Mouse (Mus musculus) hindbrain, embryonic 14.5 days (tissue): ENCODE measurements at regions not wholly inside any gene's neighbourhood (a gene's known extent, or its start where the extent isn't known, plus 50 kb on each side); places are given as distances from the start of the nearest gene placed in this dataset.

Experiments used
- ATAC-seq: fragments of 200-750 bp; cut with Nextera tagmentation; 2 replicates; pipeline ENCODE4 v1.8.0; 2017; ENCODE audit warnings: moderate number of reproducible peaks, mild to moderate bottlenecking, moderate TSS enrichment, moderate library complexity; ENCODE audit not compliant: low FRiP score
- DNase-seq: peaks from one replicate; pipeline ENCODE4 v3.0.0-alpha.2; 2015; ENCODE audit warnings: low spot score
- H3K27ac ChIP-seq: fragments of 300-500 bp; sonication (generic); 2 replicates; pipeline ENCODE4 v1.5.1; 2014; ENCODE audit warnings: mild to moderate bottlenecking, moderate library complexity
- H3K27me3 ChIP-seq: fragments of 300-500 bp; sonication (generic); 2 replicates; pipeline ENCODE4 v1.6.1; 2014; ENCODE audit warnings: mild to moderate bottlenecking, low read length, mixed read lengths; ENCODE audit not compliant: control insufficient read depth, insufficient read depth
- H3K36me3 ChIP-seq: fragments of 300-500 bp; sonication (generic); replicated peaks from 2 replicates; pipeline ENCODE4 v1.6.1; 2014; ENCODE audit not compliant: control insufficient read depth, insufficient read depth
- H3K4me1 ChIP-seq: fragments of 300-500 bp; sonication (generic); replicated peaks from 2 replicates; pipeline ENCODE4 v1.6.1; 2014; ENCODE audit warnings: antibody characterized with exemption, low read length, mixed read lengths; ENCODE audit not compliant: control insufficient read depth, insufficient read depth
- H3K4me2 ChIP-seq: fragments of 300-500 bp; sonication (generic); replicated peaks from 2 replicates; pipeline ENCODE4 v1.6.1; 2014; ENCODE audit warnings: mild to moderate bottlenecking, moderate library complexity
- H3K4me3 ChIP-seq: fragments of 300-500 bp; sonication (generic); replicated peaks from 2 replicates; pipeline ENCODE4 v1.5.1; 2014; ENCODE audit warnings: mild to moderate bottlenecking, low read length
- H3K9ac ChIP-seq: fragments of 300-500 bp; sonication (generic); 2 replicates; pipeline ENCODE4 v1.6.1; 2014
- H3K9me3 ChIP-seq: fragments of 300-500 bp; sonication (generic); 2 replicates; pipeline ENCODE4 v1.6.1; 2016; ENCODE audit warnings: low read length; ENCODE audit not compliant: control insufficient read depth
- WGBS: fragments of 180-500 bp; shearing (Covaris S2); extraction: QIAGEN DNeasy Blood & Tissue Kit; methylation state at CpG from one replicate; pipeline ENCODE4 v1.1.7; 2014; 5-methylcytosine and 5-hydroxymethylcytosine counted together

- no peaks in the 10 kb centered on the region for H3K27me3 ChIP-seq
- no peak overlapping the region for H3K4me2 ChIP-seq
- ATAC-seq (no peak), DNase-seq (no peak)
- no peak overlapping the region for H3K9ac ChIP-seq
- H3K4me1 ChIP-seq: peaks cover 11% of the 10 kb centered on the region; the same call in 1 of the 2 replicates
- no peak overlapping the region for H3K27ac ChIP-seq
- no peaks in the 10 kb centered on the region for H3K9me3 ChIP-seq
- 88% methylated on average over 7 of the region's 7 CpGs for WGBS
- H3K4me3 ChIP-seq: no peak overlapping the region
- H3K36me3 ChIP-seq: no peaks in the 10 kb centered on the region
Observed at GRCm38 (mm10) chr12:118706626-118707025, 139.5 kb upstream of the Sp8 start.

- Histone ChIP-seq H3K4me3 (no peak overlapping the region), H3K4me2 (no peak overlapping the region), H3K27me3 (0 out of 2 replicates have a peak, but pooled peaks cover 4% of the 10 kb centered on the region), H3K27ac (no peak overlapping the region), H3K36me3 (no peaks in the 10 kb centered on the region), H3K4me1 (peaks cover 14% of the 10 kb centered on the region; the same call in 1 of the 2 replicates), H3K9me3 (no peaks in the 10 kb centered on the region), H3K9ac (no peak overlapping the region)
- ATAC-seq (no peak), DNase-seq (no peak)
- WGBS: 87% methylated on average over 2 of the region's 2 CpGs
Observed at GRCm38 (mm10) chr12:118704826-118705225, 141.3 kb upstream of the Sp8 start.

DNA sequence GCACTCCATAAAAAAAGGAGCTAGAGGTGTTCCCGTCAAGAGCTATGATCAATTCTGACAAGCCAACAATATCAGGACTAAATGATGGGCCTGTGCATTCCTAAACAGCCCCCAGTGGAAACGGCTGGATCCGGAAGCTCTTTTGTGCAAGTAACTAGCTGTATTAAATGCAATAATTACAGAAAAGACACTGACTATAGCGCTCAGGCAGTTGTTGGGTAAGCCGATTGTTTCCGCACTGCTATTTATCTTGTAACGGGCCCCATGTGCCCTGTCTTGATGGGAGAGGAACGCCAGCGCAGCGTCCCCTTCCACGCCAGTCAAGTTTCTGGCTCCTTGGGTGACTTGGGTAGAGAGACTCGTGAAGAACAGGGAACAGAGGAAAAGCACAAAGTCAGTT lies 142.4 kb upstream of the Sp8 start:
- Histone ChIP-seq H3K4me1 (peaks cover 14% of the 10 kb centered on the region; the same call in 1 of the 2 replicates), H3K27me3 (0 out of 2 replicates have a peak, but pooled peaks cover 4% of the 10 kb centered on the region), H3K4me3 (no peak overlapping the region), H3K27ac (no peak overlapping the region), H3K36me3 (no peaks in the 10 kb centered on the region), H3K4me2 (peak overlapping the region; percentile 33), H3K9ac (no peak overlapping the region), H3K9me3 (no peaks in the 10 kb centered on the region)
- DNase-seq: no peak
- no peak for ATAC-seq
- 29% methylated on average over 12 of the region's 12 CpGs for WGBS

- ATAC-seq (0 out of 2 replicates have a peak, but pooled peaks have one; percentile 37), DNase-seq (no peak)
- Histone ChIP-seq H3K4me3 (no peak overlapping the region), H3K4me2 (peak overlapping the region; percentile 33), H3K36me3 (no peaks in the 10 kb centered on the region), H3K27me3 (0 out of 2 replicates have a peak, but pooled peaks cover 4% of the 10 kb centered on the region), H3K4me1 (peaks cover 14% of the 10 kb centered on the region; the same call in 1 of the 2 replicates), H3K9ac (no peak overlapping the region), H3K27ac (no peak overlapping the region), H3K9me3 (peaks cover 2% of the 10 kb centered on the region; the same call in 1 of the 2 replicates)
- WGBS: 48% methylated on average over 11 of the region's 11 CpGs
Observed at GRCm38 (mm10) chr12:118703068-118703662, 143.0 kb upstream of the Sp8 start.

- Histone ChIP-seq H3K27ac (no peak overlapping the region), H3K27me3 (0 out of 2 replicates have a peak, but pooled peaks cover 4% of the 10 kb centered on the region), H3K36me3 (no peaks in the 10 kb centered on the region), H3K9me3 (peaks cover 5% of the 10 kb centered on the region; the same call in 1 of the 2 replicates), H3K9ac (no peak overlapping the region), H3K4me2 (no peak overlapping the region), H3K4me1 (peaks cover 14% of the 10 kb centered on the region; the same call in 1 of the 2 replicates), H3K4me3 (no peak overlapping the region)
- no peak for ATAC-seq
- DNase-seq: no peak
- 86% methylated on average over 2 of the region's 2 CpGs for WGBS
Observed at GRCm38 (mm10) chr12:118701838-118702237, 144.3 kb upstream of the Sp8 start.

DNA sequence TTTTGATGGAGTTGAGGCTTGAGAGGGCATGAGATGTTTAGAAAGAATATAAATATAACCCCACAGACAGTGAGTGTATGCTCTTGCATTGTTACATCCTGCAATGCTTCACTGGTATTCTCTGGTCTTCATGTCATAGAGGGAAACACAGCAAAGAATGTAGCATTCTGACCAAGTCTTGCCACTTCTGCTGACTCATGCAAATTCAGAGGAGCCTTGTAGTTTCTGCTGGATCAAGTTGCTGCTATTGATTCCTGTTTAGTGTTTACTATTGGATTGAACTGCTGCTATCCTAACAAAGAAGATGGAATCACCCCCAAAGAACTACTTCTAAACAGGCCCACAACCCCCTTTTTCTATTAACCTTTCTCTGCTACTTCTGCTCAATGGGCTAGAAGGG lies 148.0 kb upstream of the Sp8 start:
- no peak overlapping the region for H3K4me2 ChIP-seq
- ATAC-seq (no peak), DNase-seq (no peak)
- 0 out of 2 replicates have a peak, but pooled peaks cover 6% of the 10 kb centered on the region for H3K4me1 ChIP-seq
- H3K9me3 ChIP-seq: peaks cover 5% of the 10 kb centered on the region; the same call in 1 of the 2 replicates
- H3K4me3 ChIP-seq: no peak overlapping the region
- no peaks in the 10 kb centered on the region for H3K36me3 ChIP-seq
- no peak overlapping the region for H3K27ac ChIP-seq
- H3K9ac ChIP-seq: no peak overlapping the region
- H3K27me3 ChIP-seq: 0 out of 2 replicates have a peak, but pooled peaks cover 4% of the 10 kb centered on the region

DNA sequence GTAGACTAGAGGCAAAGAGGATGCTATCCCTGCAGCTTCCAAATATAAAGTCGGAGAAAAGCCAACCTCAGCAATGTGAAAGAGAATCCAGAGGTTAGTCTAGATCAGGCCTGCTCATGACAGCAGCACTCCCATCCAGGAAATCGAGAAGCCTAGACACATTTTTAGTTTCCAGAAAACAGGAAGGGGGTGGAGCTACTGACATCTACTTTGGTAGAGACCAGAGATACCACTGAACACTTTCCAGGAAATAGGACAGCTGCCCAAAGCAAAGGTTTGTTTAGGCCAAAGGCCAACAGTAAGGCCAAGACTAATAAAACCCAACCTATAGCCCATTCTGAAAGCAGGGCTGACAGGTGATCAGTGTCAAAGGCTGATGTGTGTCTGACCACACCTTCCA lies 151.4 kb upstream of the Sp8 start:
- Histone ChIP-seq H3K4me2 (no peak overlapping the region), H3K27ac (no peak overlapping the region), H3K4me3 (no peak overlapping the region), H3K9ac (no peak overlapping the region), H3K27me3 (no peaks in the 10 kb centered on the region), H3K9me3 (peaks cover 5% of the 10 kb centered on the region; the same call in 1 of the 2 replicates), H3K4me1 (no peaks in the 10 kb centered on the region), H3K36me3 (no peaks in the 10 kb centered on the region)
- DNase-seq: no peak
- no peak for ATAC-seq
- 83% methylated on average over 2 of the region's 2 CpGs for WGBS

- no peaks in the 10 kb centered on the region for H3K36me3 ChIP-seq
- no peak overlapping the region for H3K27ac ChIP-seq
- no peak overlapping the region for H3K4me2 ChIP-seq
- no peaks in the 10 kb centered on the region for H3K27me3 ChIP-seq
- H3K9me3 ChIP-seq: no peaks in the 10 kb centered on the region
- no peaks in the 10 kb centered on the region for H3K4me1 ChIP-seq
- no peak overlapping the region for H3K9ac ChIP-seq
- DNase-seq (no peak), ATAC-seq (no peak)
- 93% methylated on average over 1 of the region's 1 CpGs for WGBS
- no peak overlapping the region for H3K4me3 ChIP-seq
Observed at GRCm38 (mm10) chr12:118682902-118683301, 163.2 kb upstream of the Sp8 start.

DNA sequence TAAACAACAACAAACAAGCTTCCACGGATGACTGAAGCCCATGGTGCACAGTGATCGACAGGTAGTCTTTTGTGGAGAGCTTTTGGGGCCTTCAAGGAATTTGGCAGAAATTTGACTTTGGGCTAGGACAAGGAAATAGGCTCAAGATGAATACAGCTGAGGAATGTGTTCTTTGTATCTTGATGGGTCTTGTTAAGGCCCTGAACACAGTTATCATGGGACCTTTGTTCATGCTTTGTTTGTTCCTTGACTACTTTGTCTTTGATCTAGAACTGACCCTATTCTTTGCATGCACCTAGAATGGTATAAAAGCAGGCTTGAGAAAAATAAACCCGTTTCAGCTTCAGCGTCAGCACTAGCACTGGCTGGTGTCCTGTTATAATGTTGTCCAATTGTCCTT lies 168.1 kb upstream of the Sp8 start:
- Histone ChIP-seq H3K4me2 (no peak overlapping the region), H3K27me3 (no peaks in the 10 kb centered on the region), H3K27ac (no peak overlapping the region), H3K9me3 (no peaks in the 10 kb centered on the region), H3K9ac (no peak overlapping the region), H3K4me3 (no peak overlapping the region), H3K4me1 (no peaks in the 10 kb centered on the region), H3K36me3 (no peaks in the 10 kb centered on the region)
- DNase-seq (no peak), ATAC-seq (no peak)
- 82% methylated on average over 4 of the region's 4 CpGs for WGBS
